Mouse (Mus musculus): ENCODE measurements at regions not wholly inside any gene's neighbourhood (a gene's known extent, or its start where the extent isn't known, plus 50 kb on each side); places are given as distances from the start of the nearest gene placed in this dataset.

GRCm38 (mm10) chr13:52153030-52153429, 306.6 kb downstream of the Gadd45g start:
- DNase-seq, result no peak

GRCm38 (mm10) chr13:52153576-52153975, 307.1 kb downstream of the Gadd45g start:
- peak; percentile 37 for DNase-seq

GRCm38 (mm10) chr13:52154111-52154843, 307.8 kb downstream of the Gadd45g start:
- DNase-seq, result no peak

GRCm38 (mm10) chr13:52154844-52155587, 308.5 kb downstream of the Gadd45g start:
- DNase-seq, result peak; percentile 17

GRCm38 (mm10) chr13:52155588-52156086, 309.2 kb downstream of the Gadd45g start:
- DNase-seq, result no peak

- no peak for DNase-seq
Measured at GRCm38 (mm10) chr13:52162676-52163075, 316.2 kb downstream of the Gadd45g start.

- no peak for DNase-seq
Measured at GRCm38 (mm10) chr13:52165531-52165930, 319.1 kb downstream of the Gadd45g start.

GRCm38 (mm10) chr13:52167968-52168367, 321.5 kb downstream of the Gadd45g start:
- no peak for DNase-seq

GRCm38 (mm10) chr13:52172706-52173346, 326.3 kb downstream of the Gadd45g start:
- no peak for DNase-seq

GRCm38 (mm10) chr13:52175665-52176064, 329.2 kb downstream of the Gadd45g start:
- DNase-seq, result no peak

GRCm38 (mm10) chr13:52179977-52180376, 333.5 kb downstream of the Gadd45g start:
- DNase-seq, result no peak

- no peak for DNase-seq
Measured at GRCm38 (mm10) chr13:52183635-52184034, 337.2 kb downstream of the Gadd45g start.

- no peak for DNase-seq
Measured at GRCm38 (mm10) chr13:52185574-52185973, 339.1 kb downstream of the Gadd45g start.

GRCm38 (mm10) chr13:52187841-52188604, 341.5 kb downstream of the Gadd45g start:
- DNase-seq, result peak; percentile 46

GRCm38 (mm10) chr13:52188605-52189003, 342.1 kb downstream of the Gadd45g start:
- DNase-seq, result no peak

- no peak for DNase-seq
Measured at GRCm38 (mm10) chr13:52189382-52189923, 341.6 kb downstream of the Diras2 start.

- DNase-seq, result no peak
Measured at GRCm38 (mm10) chr13:52190256-52190655, 340.8 kb downstream of the Diras2 start.

- DNase-seq, result no peak
Measured at GRCm38 (mm10) chr13:52190848-52191590, 340.1 kb downstream of the Diras2 start.

- DNase-seq, result no peak
Measured at GRCm38 (mm10) chr13:52196917-52197316, 334.2 kb downstream of the Diras2 start.

GRCm38 (mm10) chr13:52198649-52199348, 332.3 kb downstream of the Diras2 start:
- DNase-seq, result no peak
